Mouse (Mus musculus) forebrain, embryonic 10.5 days (tissue): ENCODE measurements at regions not wholly inside any gene's neighbourhood (a gene's known extent, or its start where the extent isn't known, plus 50 kb on each side); places are given as distances from the start of the nearest gene placed in this dataset.

Experiments used
- DNase-seq: peaks from one replicate; pipeline ENCODE4 v3.0.0-alpha.2; 2017; ENCODE audit warnings: low spot score; ENCODE audit errors: extremely low spot score
- H3K27ac ChIP-seq: fragments of 300-500 bp; sonication (generic); 2 replicates; pipeline ENCODE4 v1.5.1; 2016; ENCODE audit warnings: mild to moderate bottlenecking
- H3K27me3 ChIP-seq: fragments of 300-500 bp; sonication (generic); 2 replicates; pipeline ENCODE4 v1.6.1; 2016; ENCODE audit warnings: mild to moderate bottlenecking; ENCODE audit not compliant: poor library complexity, severe bottlenecking
- H3K36me3 ChIP-seq: fragments of 300-500 bp; sonication (generic); replicated peaks from 2 replicates; pipeline ENCODE4 v1.6.1; 2016; ENCODE audit warnings: mild to moderate bottlenecking, moderate library complexity
- H3K4me1 ChIP-seq: fragments of 300-500 bp; sonication (generic); 2 replicates; pipeline ENCODE4 v1.6.1; 2016
- H3K4me3 ChIP-seq: fragments of 300-500 bp; sonication (generic); 2 replicates; pipeline ENCODE4 v1.5.1; 2016; ENCODE audit warnings: mild to moderate bottlenecking, moderate library complexity
- H3K9me3 ChIP-seq: fragments of 300-500 bp; sonication (generic); 2 replicates; pipeline ENCODE4 v1.6.1; 2016; ENCODE audit warnings: mild to moderate bottlenecking, moderate library complexity
- WGBS: fragments of 180-500 bp; shearing (Covaris S2); methylation state at CpG from one replicate; pipeline ENCODE4 v1.1.7; 2016; 5-methylcytosine and 5-hydroxymethylcytosine counted together

DNA sequence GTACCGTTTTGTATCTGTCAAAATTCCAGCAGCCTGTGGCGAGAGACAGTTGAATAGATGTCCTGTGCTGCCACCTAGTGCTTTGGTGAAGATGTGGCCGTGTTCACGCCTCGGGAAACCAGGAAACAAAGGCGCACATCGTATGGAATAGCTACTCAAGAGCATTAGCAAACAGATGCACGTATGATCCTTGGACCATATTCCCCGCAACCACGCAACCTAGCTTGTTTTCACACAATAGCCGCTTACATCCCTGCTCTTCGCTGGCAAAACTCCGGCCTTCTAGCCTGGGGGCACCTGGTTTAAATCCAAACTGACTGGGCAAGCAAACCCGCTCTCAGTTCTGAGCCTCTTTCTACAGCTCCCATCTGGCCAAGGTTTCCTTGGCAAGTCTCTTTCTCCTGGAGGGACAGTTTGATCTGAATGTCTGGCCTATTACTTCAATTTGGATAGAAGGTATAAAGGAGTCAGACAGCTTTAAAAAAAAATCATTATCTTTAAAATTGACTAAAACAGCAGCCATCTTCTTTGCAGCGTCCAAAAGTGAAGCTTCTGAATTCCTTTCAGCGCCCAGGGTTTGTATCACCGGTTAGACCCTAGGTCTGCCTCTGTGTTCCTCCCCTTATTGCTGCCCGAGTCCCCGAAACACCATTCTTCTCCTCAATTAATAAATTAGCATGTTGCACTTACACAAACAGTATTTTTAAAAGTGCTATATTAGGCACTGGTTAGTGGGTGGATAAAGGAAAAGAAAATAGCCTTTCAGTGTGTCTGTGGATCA is 295.0 kb upstream of the Prkd1 start:
- peak overlapping the region; percentile 83 for H3K27ac ChIP-seq
- no peaks in the 10 kb centered on the region for H3K36me3 ChIP-seq
- peaks cover 20% of the 10 kb centered on the region for H3K27me3 ChIP-seq
- peak; percentile 71 for DNase-seq
- peaks cover 9% of the 10 kb centered on the region for H3K4me1 ChIP-seq
- H3K4me3 ChIP-seq, result peak overlapping the region; percentile 46
- 0 out of 2 replicates have a peak, but pooled peaks cover 3% of the 10 kb centered on the region for H3K9me3 ChIP-seq
- WGBS, result 28% methylated on average over 19 of the region's 19 CpGs

DNA sequence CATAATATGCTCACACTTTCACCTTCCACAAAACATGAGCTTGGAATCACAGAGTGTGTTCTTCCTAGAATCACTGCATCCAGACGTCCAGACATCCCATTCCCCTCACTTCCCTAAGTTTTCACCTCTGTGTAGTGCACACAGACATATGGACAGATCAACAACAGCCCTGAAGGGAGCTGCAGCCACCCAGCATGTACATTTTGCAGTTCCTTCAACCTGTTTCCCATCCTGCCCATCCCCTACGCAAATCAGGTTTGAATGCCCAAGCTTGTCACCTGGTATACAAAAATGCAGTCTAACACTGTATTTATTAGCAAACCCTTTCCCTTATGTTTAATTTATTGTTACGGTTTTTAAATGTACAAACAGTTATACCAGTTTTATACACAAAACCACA is 294.4 kb upstream of the Prkd1 start:
- Histone ChIP-seq H3K9me3 (0 out of 2 replicates have a peak, but pooled peaks cover 3% of the 10 kb centered on the region), H3K27ac (no peak overlapping the region), H3K4me3 (no peak overlapping the region), H3K4me1 (peaks cover 9% of the 10 kb centered on the region), H3K27me3 (peaks cover 20% of the 10 kb centered on the region), H3K36me3 (no peaks in the 10 kb centered on the region)
- WGBS, result 57% methylated on average over 3 of the region's 3 CpGs
- no peak for DNase-seq

DNA sequence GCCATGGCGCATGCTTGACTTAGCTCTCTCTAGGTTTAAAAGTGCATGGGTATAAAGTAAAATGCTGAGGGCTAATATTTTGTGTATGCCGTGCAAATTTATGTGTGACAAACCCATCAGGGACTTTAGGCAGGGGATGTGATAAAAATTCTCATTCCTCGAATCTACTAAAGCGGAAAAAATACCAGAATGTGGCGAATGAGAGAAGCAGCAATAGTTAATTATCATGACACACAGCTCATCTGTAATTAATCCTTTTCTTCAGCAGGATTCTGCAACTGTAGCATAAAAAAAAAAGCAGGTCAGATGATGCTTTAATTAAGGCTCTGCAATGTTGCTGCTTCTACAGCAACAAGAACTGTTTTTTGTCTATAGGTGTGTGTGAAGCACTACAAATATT is 286.6 kb upstream of the Prkd1 start:
- no peaks in the 10 kb centered on the region for H3K36me3 ChIP-seq
- no peak for DNase-seq
- no peak overlapping the region for H3K4me3 ChIP-seq
- WGBS, result 85% methylated on average over 5 of the region's 5 CpGs
- H3K27ac ChIP-seq, result no peak overlapping the region
- H3K4me1 ChIP-seq, result no peaks in the 10 kb centered on the region
- no peaks in the 10 kb centered on the region for H3K9me3 ChIP-seq
- no peaks in the 10 kb centered on the region for H3K27me3 ChIP-seq

DNA sequence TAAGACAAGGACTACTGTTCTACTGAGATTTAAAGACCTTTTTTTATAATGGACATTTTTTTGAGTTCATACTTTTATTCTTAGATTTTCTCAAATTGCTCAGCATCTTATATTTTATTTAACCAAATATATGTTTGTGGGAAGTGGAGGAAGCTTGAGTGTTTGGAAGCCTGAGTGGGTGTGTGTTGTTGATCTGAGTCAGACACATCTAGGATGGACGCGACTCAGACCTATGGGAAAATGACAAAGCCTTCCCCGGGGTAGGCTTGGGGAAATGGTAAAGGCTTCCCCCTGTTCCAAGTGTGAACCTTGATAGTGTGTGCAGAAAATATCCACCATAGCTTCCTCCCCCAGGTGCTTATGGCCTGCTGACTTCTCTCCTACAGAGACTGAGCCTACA is 283.6 kb upstream of the Prkd1 start:
- Histone ChIP-seq H3K4me1 (no peaks in the 10 kb centered on the region), H3K36me3 (no peaks in the 10 kb centered on the region), H3K9me3 (no peaks in the 10 kb centered on the region), H3K4me3 (no peak overlapping the region), H3K27me3 (no peaks in the 10 kb centered on the region), H3K27ac (no peak overlapping the region)
- whole genome bisulfite sequencing, result 96% methylated on average over 3 of the region's 3 CpGs
- DNase-seq, result no peak

DNA sequence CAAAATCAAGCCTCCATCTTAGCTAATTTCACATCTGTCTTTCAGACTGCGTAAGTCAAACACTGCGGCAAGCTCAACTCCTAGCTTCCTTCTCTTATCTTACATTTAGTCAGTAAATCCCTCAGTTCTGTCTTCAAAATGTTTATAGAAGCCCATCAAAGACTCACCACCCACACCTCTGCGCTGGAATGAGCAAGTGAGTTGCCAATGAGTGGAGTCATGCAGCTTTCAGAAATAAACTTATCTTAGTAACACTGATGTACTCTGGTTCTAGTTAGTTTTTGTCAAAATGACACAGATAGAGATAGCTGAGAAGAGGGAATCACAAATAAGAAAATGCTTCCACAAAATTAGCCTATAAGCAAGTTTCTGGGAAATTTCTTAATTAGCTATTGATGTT is 280.7 kb upstream of the Prkd1 start:
- no peak overlapping the region for H3K27ac ChIP-seq
- no peaks in the 10 kb centered on the region for H3K36me3 ChIP-seq
- WGBS, result 92% methylated on average over 3 of the region's 3 CpGs
- no peaks in the 10 kb centered on the region for H3K27me3 ChIP-seq
- H3K4me3 ChIP-seq, result no peak overlapping the region
- H3K9me3 ChIP-seq, result no peaks in the 10 kb centered on the region
- no peak for DNase-seq
- no peaks in the 10 kb centered on the region for H3K4me1 ChIP-seq

DNA sequence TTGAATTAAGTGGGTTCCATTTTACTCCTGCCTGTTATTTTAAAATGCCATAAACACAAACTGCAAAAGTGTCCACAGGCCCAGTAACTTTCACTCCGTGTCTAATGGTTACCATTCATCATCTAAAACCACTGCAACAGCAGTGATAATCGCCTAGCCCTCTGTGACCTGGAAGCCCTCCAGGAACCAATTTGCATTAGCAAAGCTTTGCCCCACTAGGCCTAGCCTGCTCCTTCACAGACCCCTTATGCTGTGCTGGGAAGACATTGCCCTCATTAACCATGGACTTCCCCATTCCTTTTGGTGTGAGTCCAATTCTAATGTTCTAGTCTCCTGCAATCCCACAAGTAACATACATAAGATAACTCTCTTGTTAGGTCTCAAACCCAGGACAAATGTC is 277.3 kb upstream of the Prkd1 start:
- 53% methylated on average over 2 of the region's 2 CpGs for WGBS
- DNase-seq, result no peak

DNA sequence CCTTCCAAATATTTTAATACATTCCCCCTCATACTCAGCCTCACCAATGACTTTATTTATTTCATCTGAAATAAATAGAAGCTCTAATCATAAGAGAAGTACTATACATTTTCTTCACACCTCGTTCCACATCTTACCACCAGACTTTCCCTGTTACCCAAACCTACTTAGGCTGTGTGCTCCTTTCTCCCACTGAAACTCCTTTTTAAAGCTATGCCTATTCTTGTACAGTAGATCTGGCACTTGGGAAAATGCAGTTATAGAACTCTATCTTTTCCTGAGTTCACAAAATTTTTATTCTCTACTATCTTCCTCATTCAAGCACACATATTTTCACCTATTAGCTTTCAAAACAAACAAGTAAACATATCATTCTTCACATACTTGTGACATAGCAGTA is 272.8 kb upstream of the Prkd1 start:
- no peak for DNase-seq
- Histone ChIP-seq H3K27ac (no peak overlapping the region), H3K9me3 (peaks cover 4% of the 10 kb centered on the region; the same call in 1 of the 2 replicates), H3K4me3 (no peak overlapping the region), H3K4me1 (no peaks in the 10 kb centered on the region), H3K27me3 (no peaks in the 10 kb centered on the region), H3K36me3 (no peaks in the 10 kb centered on the region)
- 87% methylated on average over 1 of the region's 1 CpGs for WGBS

More for the DNA sequence above, 277.3 kb upstream of the Prkd1 start:
- Histone ChIP-seq H3K36me3 (no peaks in the 10 kb centered on the region), H3K4me1 (no peaks in the 10 kb centered on the region), H3K27me3 (no peaks in the 10 kb centered on the region), H3K4me3 (no peak overlapping the region), H3K27ac (no peak overlapping the region), H3K9me3 (no peaks in the 10 kb centered on the region)

DNA sequence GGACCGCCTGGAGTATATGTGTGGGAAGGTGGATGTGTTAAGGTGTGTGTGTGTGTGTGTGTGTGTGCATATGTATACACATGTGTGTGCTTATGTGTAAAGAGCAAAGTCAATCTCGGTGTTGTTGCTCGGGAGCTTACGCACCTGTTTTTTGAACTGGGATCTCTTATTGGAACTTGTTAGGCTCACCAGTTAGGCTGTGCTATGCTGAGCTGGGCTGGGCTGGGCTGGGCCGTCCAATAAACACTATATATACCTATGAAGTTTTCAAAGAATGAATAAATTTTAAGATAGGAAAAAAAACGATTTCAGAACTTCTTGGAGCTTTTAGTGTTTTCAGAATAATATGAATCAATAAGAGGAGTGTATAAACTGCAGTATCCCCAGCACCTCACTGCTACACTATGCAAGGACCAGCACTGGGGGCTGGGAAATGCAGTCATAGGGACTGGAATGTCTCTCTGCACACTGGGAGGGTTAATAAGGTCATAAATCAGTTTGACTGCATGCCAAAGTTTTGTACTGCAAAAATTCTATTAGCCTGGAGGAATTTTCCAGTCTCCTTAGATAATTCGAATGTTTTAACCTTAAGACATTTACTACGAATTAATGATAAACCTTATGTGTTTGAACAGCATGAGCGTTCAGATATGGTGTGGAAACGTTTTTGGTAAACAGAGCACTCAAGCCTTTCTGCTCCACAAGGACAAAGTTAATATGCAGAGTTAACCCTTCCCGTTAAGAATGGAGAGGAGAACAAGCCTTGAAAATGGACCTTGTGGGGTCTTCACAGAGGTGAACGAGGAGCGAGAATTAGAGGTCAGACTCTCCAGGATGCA is 250.9 kb upstream of the Prkd1 start:
- no peak for DNase-seq
- whole genome bisulfite sequencing, result 88% methylated on average over 13 of the region's 13 CpGs

DNA sequence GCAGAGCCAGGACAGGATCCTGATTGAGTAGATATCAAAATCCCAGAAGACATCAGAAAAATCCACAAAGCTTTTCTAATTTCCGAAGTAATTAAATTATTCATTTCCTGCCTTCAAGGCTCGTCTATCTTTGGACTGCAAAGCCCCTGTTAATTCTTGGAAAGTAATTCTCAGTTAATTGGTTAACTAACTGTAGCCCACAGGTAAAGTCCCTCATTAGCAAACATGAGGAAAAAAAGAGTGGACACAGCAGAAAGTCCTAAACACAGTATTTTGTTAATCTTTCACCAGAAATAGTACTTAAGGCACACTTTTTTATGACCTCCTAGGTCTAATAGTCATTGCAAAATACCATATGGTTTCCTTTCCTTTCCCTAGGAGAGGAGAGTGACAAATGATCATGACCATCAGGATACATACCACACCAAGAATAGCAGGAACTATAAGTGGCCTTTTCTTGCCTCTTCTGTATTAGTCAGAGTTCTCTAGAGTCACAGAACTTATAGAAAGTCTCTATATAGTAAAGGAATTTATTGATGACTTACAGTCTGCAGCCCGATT is 248.8 kb upstream of the Prkd1 start:
- H3K9me3 ChIP-seq, result 0 out of 2 replicates have a peak, but pooled peaks cover 4% of the 10 kb centered on the region
- H3K4me1 ChIP-seq, result peaks cover 14% of the 10 kb centered on the region
- H3K36me3 ChIP-seq, result no peaks in the 10 kb centered on the region
- DNase-seq, result no peak
- WGBS, result 83% methylated on average over 3 of the region's 3 CpGs
- no peaks in the 10 kb centered on the region for H3K27me3 ChIP-seq
- no peak overlapping the region for H3K27ac ChIP-seq
- no peak overlapping the region for H3K4me3 ChIP-seq

More for the DNA sequence above, 250.9 kb upstream of the Prkd1 start:
- Histone ChIP-seq H3K4me3 (no peak overlapping the region), H3K27ac (no peak overlapping the region), H3K27me3 (no peaks in the 10 kb centered on the region), H3K36me3 (no peaks in the 10 kb centered on the region), H3K9me3 (0 out of 2 replicates have a peak, but pooled peaks cover 4% of the 10 kb centered on the region), H3K4me1 (no peaks in the 10 kb centered on the region)

DNA sequence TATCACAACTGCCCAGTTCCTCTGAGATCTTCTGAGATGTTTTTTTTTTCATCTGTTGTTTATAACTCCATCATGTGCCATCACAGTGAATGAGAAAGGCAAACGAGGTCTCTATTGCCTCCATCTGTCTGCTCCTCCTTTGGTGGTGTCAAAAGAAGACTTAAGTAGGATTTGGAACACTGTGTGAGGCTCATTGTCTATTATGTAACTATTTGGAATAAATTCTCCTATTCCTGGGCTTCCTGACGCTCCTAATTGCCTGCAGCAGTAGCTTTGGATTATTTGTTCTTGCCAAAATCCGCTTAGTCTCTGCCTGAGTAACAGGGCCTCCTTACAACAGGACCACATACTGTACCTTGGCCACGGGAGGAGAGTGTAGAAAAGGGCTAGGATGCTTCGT is 244.7 kb upstream of the Prkd1 start:
- Histone ChIP-seq H3K27ac (no peak overlapping the region), H3K36me3 (no peaks in the 10 kb centered on the region), H3K4me3 (no peak overlapping the region), H3K4me1 (peaks cover 18% of the 10 kb centered on the region), H3K9me3 (no peaks in the 10 kb centered on the region), H3K27me3 (no peaks in the 10 kb centered on the region)
- WGBS, result 31% methylated on average over 5 of the region's 5 CpGs
- no peak for DNase-seq

DNA sequence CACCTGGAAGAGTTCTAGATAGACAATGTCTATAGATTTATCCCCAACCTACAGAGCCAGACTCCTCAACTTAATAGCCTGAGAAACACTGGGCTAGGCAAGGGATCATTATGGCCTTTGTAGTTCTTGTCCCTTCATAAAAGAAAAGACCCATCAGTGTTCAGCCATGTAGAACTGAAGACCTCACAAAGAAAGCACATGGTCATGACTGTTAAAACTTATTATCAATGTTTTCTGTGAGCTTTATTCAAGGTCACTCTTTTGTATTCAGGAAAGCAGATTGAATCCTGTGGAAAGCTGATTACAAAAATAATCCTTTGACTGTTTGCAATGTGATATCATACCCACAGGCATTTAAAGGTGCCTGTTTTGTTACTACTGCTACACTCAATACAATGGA is 226.9 kb upstream of the Prkd1 start:
- Histone ChIP-seq H3K4me1 (peaks cover 12% of the 10 kb centered on the region; the same call in 1 of the 2 replicates), H3K36me3 (no peaks in the 10 kb centered on the region), H3K27me3 (no peaks in the 10 kb centered on the region; the same call in 1 of the 2 replicates), H3K27ac (no peak overlapping the region), H3K4me3 (no peak overlapping the region), H3K9me3 (no peaks in the 10 kb centered on the region)
- DNase-seq, result no peak

DNA sequence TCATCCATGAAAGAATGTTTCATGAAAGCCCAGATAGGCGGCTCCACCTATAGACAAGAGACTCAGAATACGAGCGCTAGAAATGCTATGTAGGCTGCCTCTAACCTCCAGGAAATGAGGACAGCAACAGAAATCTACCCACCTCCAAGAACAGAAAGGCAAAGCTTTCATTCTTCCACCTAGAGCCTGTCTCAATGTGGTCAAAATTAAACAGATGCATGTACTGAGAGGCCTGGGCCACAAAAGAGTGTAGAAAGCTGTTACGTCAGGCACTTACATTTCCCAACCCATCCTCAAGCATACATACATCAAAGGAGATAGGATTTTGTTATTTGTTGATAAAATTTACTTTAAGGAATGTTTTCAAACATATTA is 225.1 kb upstream of the Prkd1 start:
- Histone ChIP-seq H3K4me1 (peaks cover 12% of the 10 kb centered on the region; the same call in 1 of the 2 replicates), H3K27me3 (no peaks in the 10 kb centered on the region; the same call in 1 of the 2 replicates), H3K4me3 (no peak overlapping the region), H3K36me3 (no peaks in the 10 kb centered on the region), H3K9me3 (no peaks in the 10 kb centered on the region), H3K27ac (no peak overlapping the region)
- no peak for DNase-seq
- 89% methylated on average over 4 of the region's 4 CpGs for WGBS
